Mouse (Mus musculus) hematopoietic stem cell, adult 5-6 weeks (primary cell): ENCODE data around the gene Sorcs2. TPM values are rescaled to one million over a fixed set of nuclear protein-coding genes. Genes with fewer than 3 reads are reported as not detected.

Experiments used
- ATAC-seq, 2 experiments: fragments of 125-278 bp in 1 of 2; replicated peaks in 1 of 2; 2 replicates each; pipeline ENCODE4 v1.8.0; 2016 to 2017; ENCODE audit warnings: inconsistent platforms in 2 of 2, mild to moderate bottlenecking in 2 of 2, moderate number of reproducible peaks in 2 of 2, low read depth in 1 of 2, moderate TSS enrichment in 1 of 2; ENCODE audit not compliant: low FRiP score in 2 of 2, poor library complexity in 2 of 2, severe bottlenecking in 2 of 2, insufficient read depth in 1 of 2, low TSS enrichment in 1 of 2
- total RNA-seq: library from RNA; stranded (forward); fragments of 172-1452, 232-1000 nt; gene quantifications from 2 replicates; pipeline ENCODE4 v1.2.3, GENCODE M21; 2017

Gene Sorcs2
- total RNA-seq, 1 experiment from 2014 or later: 0.30 TPM

- ATAC-seq: peak; percentile 60 to 70
Observed at GRCm38 (mm10) chr5:36373246-36373891, 24.6 kb downstream of the Sorcs2 start.

GRCm38 (mm10) chr5:36371731-36372130 lies 26.2 kb downstream of the Sorcs2 start:
- peak; percentile 7 to 25; a peak in 2 of 4 replicates for ATAC-seq

GRCm38 (mm10) chr5:36369261-36369684 lies 28.7 kb downstream of the Sorcs2 start:
- no peak for ATAC-seq

GRCm38 (mm10) chr5:36368511-36369135 lies 29.3 kb downstream of the Sorcs2 start:
- no peak for ATAC-seq

GRCm38 (mm10) chr5:36367911-36368310 lies 30.0 kb downstream of the Sorcs2 start:
- no peak for ATAC-seq

- peak in 1 of 2 experiments; percentile 19; a peak in 3 of 4 replicates for ATAC-seq
Observed at GRCm38 (mm10) chr5:36367181-36367610, 30.7 kb downstream of the Sorcs2 start.

- ATAC-seq: peak; percentile 61 to 63
Observed at GRCm38 (mm10) chr5:36361749-36362148, 36.2 kb downstream of the Sorcs2 start.

GRCm38 (mm10) chr5:36360343-36360742 lies 37.6 kb downstream of the Sorcs2 start:
- ATAC-seq: no peak

GRCm38 (mm10) chr5:36359535-36360243 lies 38.2 kb downstream of the Sorcs2 start:
- no peak for ATAC-seq

GRCm38 (mm10) chr5:36358161-36358560 lies 39.8 kb downstream of the Sorcs2 start:
- no peak for ATAC-seq

GRCm38 (mm10) chr5:36356659-36357058 lies 41.3 kb downstream of the Sorcs2 start:
- no peak for ATAC-seq

GRCm38 (mm10) chr5:36355683-36356082 lies 42.3 kb downstream of the Sorcs2 start:
- no peak for ATAC-seq

GRCm38 (mm10) chr5:36353679-36354078 lies 44.3 kb downstream of the Sorcs2 start:
- ATAC-seq: no peak

GRCm38 (mm10) chr5:36353194-36353593 lies 44.7 kb downstream of the Sorcs2 start:
- no peak for ATAC-seq

GRCm38 (mm10) chr5:36346698-36347097 lies 51.2 kb downstream of the Sorcs2 start:
- no peak for ATAC-seq

- no peak for ATAC-seq
Observed at GRCm38 (mm10) chr5:36339283-36339682, 58.7 kb downstream of the Sorcs2 start.

GRCm38 (mm10) chr5:36336252-36336651 lies 61.7 kb downstream of the Sorcs2 start:
- ATAC-seq: no peak

GRCm38 (mm10) chr5:36335661-36336060 lies 62.3 kb downstream of the Sorcs2 start:
- no peak for ATAC-seq
